Mouse (Mus musculus) spleen, postnatal 4 days (tissue): ENCODE measurements around the gene Psmb2.
A peak's percentile ranks its signal among the peaks of the same experiment; 100 is the strongest.

ENCODE experiments used
- DNase-seq, 2 experiments: peaks; one replicate each; pipeline ENCODE4 v3.0.0; 2022; ENCODE audit warnings: low spot score in 2 of 2

Gene Psmb2

DNA sequence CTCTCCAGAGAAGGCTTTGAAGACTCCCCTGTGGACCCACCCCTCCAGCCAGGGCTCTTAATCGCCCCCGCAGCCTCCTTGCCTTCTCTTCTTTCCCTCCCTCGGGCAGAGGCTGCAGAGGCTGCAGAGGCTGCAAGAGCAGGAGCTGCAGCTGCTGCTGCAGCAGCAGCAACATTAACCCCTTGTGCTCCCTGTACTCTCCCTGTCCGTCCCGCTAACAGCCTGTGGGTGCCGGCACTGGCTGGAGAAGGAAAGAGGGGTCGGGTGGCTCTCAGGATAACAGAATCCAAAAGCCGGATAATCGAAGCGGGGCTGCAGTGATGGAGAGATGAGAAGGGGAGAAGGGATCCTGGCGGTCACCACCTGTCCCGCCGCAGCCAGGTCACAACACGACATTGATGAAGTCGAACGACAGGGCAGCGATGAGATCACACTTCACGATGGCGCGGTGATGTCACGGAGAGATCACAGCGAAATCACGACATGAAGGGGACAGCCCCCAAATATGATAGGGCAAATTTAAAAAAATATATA is 75.2 kb downstream of the Psmb2 start:
- DNase-seq, result no peak

DNA sequence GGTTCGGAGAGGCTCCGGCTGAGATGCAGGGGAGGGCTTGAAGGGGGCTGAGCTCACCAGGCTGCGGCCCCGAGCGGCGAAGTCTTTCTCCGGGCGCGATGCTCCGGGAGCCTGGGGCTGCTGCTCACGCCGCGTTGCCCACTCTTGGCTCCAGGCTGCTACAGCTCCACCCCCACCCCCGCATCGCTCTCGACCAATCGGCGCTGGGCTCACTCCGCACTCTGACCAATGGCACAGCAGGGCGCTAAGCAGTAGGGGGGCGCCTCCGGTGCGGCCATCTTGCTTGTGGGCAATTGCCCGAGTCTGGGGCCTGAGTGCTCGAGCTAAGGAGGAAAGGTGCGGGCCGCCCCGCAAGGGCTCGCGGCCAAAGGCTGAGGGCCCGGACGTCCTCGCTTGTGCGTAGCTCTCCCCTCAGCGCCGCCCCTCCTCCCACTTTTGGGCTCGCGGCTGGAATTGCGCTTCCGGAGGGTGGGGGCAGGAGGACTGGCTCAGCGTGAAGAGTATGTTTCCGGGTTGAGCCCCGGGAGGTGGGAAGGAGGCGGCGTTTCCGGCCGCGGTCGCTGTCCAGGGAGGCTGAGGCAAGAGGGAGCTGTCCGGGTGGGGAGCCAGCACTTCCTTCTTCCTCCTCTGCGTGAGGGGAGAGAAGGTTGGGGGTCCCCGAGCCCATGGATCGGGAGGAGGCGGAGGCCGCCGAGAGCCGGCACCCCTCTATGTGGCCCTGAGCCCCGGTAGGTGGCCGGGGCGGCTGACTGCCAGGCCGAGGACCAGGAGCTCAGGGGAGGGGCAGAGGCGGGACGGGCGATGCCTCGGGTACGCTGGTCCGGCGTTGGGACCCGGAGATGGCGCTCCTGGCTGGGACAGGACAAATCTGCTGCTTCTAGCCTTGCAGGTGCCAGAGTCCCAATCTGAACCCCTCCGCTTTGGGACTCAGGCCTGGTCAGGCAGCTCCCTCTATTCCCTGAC is 76.1 kb downstream of the Psmb2 start, which contains the start of the genes Ncdn and AU040320:
Gene Ncdn (minus strand): TSS at position 171 of the 963 bp plus-strand sequence.
Gene AU040320 (plus strand): TSS at position 277 of the 963 bp plus-strand sequence.
- peak; percentile 96 to 98 for DNase-seq

DNA sequence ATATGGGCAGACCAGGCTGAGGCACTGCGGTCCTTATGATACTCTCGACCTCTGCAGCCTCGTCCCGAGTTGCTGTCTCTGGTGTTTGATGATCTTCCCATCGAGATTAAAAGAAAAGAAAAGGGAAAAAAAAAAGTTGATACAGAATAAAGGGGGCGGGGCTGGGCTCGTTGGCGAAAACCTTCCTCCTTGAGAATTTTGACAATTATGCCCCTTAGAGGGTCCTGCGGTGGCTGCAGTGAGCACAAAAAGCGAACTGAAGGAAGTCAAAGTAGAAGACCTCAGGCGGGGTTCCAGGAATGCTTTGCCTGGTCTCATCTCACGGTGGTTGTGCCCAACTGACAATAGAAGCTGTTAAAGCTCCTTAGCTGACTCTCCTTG is 76.8 kb downstream of the Psmb2 start:
- no peak for DNase-seq

- DNase-seq, result no peak
Measured at GRCm38 (mm10) chr4:126754736-126755374, 77.4 kb downstream of the Psmb2 start.

GRCm38 (mm10) chr4:126756766-126757165 is 79.3 kb downstream of the Psmb2 start:
- DNase-seq, result no peak

DNA sequence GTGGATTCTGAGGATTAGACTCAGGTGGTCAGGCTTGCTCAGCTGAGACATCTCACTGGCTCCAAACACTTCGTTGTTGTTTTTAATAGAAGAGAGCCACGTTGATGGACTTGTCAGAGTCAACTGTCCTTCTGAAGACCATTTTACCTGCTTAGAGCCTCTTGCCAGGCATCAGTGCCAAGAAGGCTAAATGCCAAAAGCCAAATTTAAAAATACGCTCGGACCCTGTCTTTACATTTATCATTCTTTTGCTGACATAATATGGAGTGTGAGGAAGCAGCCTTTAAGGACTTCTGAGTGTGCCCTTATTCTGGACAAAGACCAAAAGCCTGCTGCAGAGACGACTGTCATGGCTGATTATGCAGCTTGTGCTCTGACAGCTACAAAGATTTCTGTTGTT is 80.9 kb downstream of the Psmb2 start:
- DNase-seq, result no peak
